Mouse (Mus musculus) kidney, adult 2 months (tissue): ENCODE data around the gene Rhot2.

ENCODE experiments used
- CTCF ChIP-seq: fragments of 200-500 bp; conservative IDR thresholded peaks from 2 replicates; pipeline ENCODE4 v1.5.1; 2011; ENCODE audit warnings: low read depth, mild to moderate bottlenecking, control low read depth, low read length, moderate library complexity, mixed read lengths; ENCODE audit not compliant: insufficient read depth, insufficient read length
- POLR2A ChIP-seq: fragments of 200-500 bp; IDR thresholded peaks from one replicate; pipeline ENCODE4 v1.6.1; 2011; ENCODE audit warnings: low read depth, low read length, control low read depth

DNA sequence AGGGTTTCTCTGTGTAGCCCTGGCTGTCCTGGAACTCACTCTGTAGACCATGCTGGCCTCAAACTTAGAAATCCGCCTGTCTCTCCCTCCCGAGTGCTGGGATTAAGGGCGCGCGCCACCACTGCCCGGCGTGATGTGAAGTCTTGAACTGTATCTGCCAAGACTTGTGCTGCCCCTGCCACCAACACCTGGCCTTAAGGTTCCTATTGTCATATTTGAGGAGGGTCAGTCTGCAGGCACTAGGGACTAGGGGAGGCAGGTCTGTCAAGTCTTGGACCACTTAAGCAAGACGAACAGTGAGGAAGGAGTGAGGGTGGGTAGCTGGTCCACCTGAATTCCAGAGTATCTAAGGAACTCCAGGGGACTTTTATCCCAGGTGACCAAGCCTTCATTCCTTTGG lies 24.8 kb upstream of the Rhot2 start:
- TF ChIP-seq CTCF = no peak
- no peak for TF ChIP-seq POLR2A
